8 mouse cellular contexts compared by ENCODE assay signal in genomic region chr19:23860151-23860820, GRCm38 (mm10).
DNase-seq lines count a peak whose midpoint lies in the region; ATAC-seq and TF ChIP-seq lines count a peak whose summit lies in the region.

No protein-coding gene starts in this region.

- no peak overlapping the region for H3K9ac ChIP-seq in intestine, embryonic 16.5 days (ENCODE audit: low read depth, low read length)
- no peak overlapping the region for H3K9ac ChIP-seq in midbrain, embryonic 12.5 days (replicated peaks)

- peak; percentile 68; the same call in 1 of the 2 replicates for TF ChIP-seq CTCF in cerebellum, adult 2 months (IDR thresholded peaks at IDR 0.05; ENCODE audit: borderline replicate concordance, insufficient read depth, low read depth, low read length)
- no peak for TF ChIP-seq CTCF in thymus, adult 2 months (IDR thresholded peaks at IDR 0.05; ENCODE audit: borderline replicate concordance, control insufficient read depth, extremely low read depth, insufficient read depth, low read length, poor library complexity)

- ATAC-seq in intestine, embryonic 16.5 days, result 0 out of 2 replicates have a peak, but pooled peaks have one; percentile 31
- ATAC-seq in midbrain, embryonic 12.5 days (ENCODE audit: low FRiP score, low read depth), result 0 out of 2 replicates have a peak, but pooled peaks have one; percentile 54
- no peak for ATAC-seq in megakaryocyte-erythroid progenitor cell, adult 5-6 weeks (replicated peaks; ENCODE audit: low FRiP score, low TSS enrichment, poor library complexity, severe bottlenecking)

- no peaks in the 10 kb centered on the region for H3K36me3 ChIP-seq in thymus, adult 2 months (ENCODE audit: control insufficient read depth, insufficient read depth, low read length)
- H3K36me3 ChIP-seq in embryonic facial prominence, embryonic 10.5 days (replicated peaks), result no peaks in the 10 kb centered on the region
- H3K36me3 ChIP-seq in intestine, embryonic 16.5 days (ENCODE audit: control insufficient read depth, insufficient read depth, low read length), result no peaks in the 10 kb centered on the region
- H3K36me3 ChIP-seq in midbrain, embryonic 12.5 days, result no peaks in the 10 kb centered on the region

- no peak overlapping the region for H3K4me3 ChIP-seq in cerebellum, adult 2 months (replicated peaks; ENCODE audit: insufficient read depth, low read depth, low read length)
- H3K4me3 ChIP-seq in thymus, adult 2 months (ENCODE audit: control insufficient read depth, insufficient read depth, low read length), result no peak overlapping the region
- H3K4me3 ChIP-seq in embryonic facial prominence, embryonic 10.5 days, result no peak overlapping the region
- H3K4me3 ChIP-seq in intestine, embryonic 16.5 days (ENCODE audit: low read length), result no peak overlapping the region
- no peak overlapping the region for H3K4me3 ChIP-seq in midbrain, embryonic 12.5 days

- 27% methylated on average over 13 of the region's 13 CpGs for WGBS in cerebellum, adult 2 months
- 29% methylated on average over 13 of the region's 13 CpGs for WGBS in thymus, adult 2 months
- WGBS in embryonic facial prominence, embryonic 10.5 days, result 33% methylated on average over 13 of the region's 13 CpGs
- 27% methylated on average over 13 of the region's 13 CpGs for WGBS in intestine, embryonic 16.5 days
- 34% methylated on average over 13 of the region's 13 CpGs for WGBS in midbrain, embryonic 12.5 days

- no peak overlapping the region for H3K4me2 ChIP-seq in intestine, embryonic 16.5 days (ENCODE audit: low read depth, low read length)
- no peak overlapping the region for H3K4me2 ChIP-seq in midbrain, embryonic 12.5 days (replicated peaks)

- H3K27me3 ChIP-seq in cerebellum, adult 2 months (ENCODE audit: control insufficient read depth, insufficient read depth, low read length), result no peaks in the 10 kb centered on the region
- H3K27me3 ChIP-seq in thymus, adult 2 months (ENCODE audit: control insufficient read depth, insufficient read depth, low read length), result no peaks in the 10 kb centered on the region
- no peaks in the 10 kb centered on the region for H3K27me3 ChIP-seq in embryonic facial prominence, embryonic 10.5 days (replicated peaks; ENCODE audit: low read depth, poor library complexity, severe bottlenecking)
- H3K27me3 ChIP-seq in intestine, embryonic 16.5 days (replicated peaks; ENCODE audit: control insufficient read depth, insufficient read depth, low read length), result no peaks in the 10 kb centered on the region
- peaks cover 15% of the 10 kb centered on the region; the same call in 1 of the 2 replicates for H3K27me3 ChIP-seq in midbrain, embryonic 12.5 days

- H3K27ac ChIP-seq in cerebellum, adult 2 months (ENCODE audit: insufficient read depth, low read length), result no peak overlapping the region
- no peak overlapping the region for H3K27ac ChIP-seq in thymus, adult 2 months (ENCODE audit: control insufficient read depth, insufficient read depth, low read length)
- no peak overlapping the region for H3K27ac ChIP-seq in embryonic facial prominence, embryonic 10.5 days (replicated peaks)
- no peak overlapping the region for H3K27ac ChIP-seq in intestine, embryonic 16.5 days (ENCODE audit: low read length)
- no peak overlapping the region for H3K27ac ChIP-seq in midbrain, embryonic 12.5 days (replicated peaks)

- H3K9me3 ChIP-seq in embryonic facial prominence, embryonic 10.5 days, result peaks cover 3% of the 10 kb centered on the region; the same call in 1 of the 2 replicates
- no peaks in the 10 kb centered on the region for H3K9me3 ChIP-seq in intestine, embryonic 16.5 days (ENCODE audit: control insufficient read depth, low read length)
- H3K9me3 ChIP-seq in midbrain, embryonic 12.5 days, result no peaks in the 10 kb centered on the region

- DNase-seq in cerebellum, adult 2 months, result peak; percentile 52 to 62
- no peak for DNase-seq in cerebellum, adult 9-11 months
- peak; percentile 12 for DNase-seq in thymus, adult 2 months
- no peak for DNase-seq in thymus, adult 18-20 months
- DNase-seq in embryonic facial prominence, embryonic 10.5 days (ENCODE audit: low spot score), result peak; percentile 45

- no peak for TF ChIP-seq POLR2A in cerebellum, adult 2 months (IDR thresholded peaks at IDR 0.05; ENCODE audit: borderline replicate concordance, insufficient read depth, low read length)
- TF ChIP-seq POLR2A in thymus, adult 2 months (IDR thresholded peaks at IDR 0.05; ENCODE audit: control insufficient read depth, extremely low read depth, insufficient read depth, low read length, poor library complexity), result no peak

- peaks cover 18% of the 10 kb centered on the region for H3K4me1 ChIP-seq in cerebellum, adult 2 months (ENCODE audit: control insufficient read depth, insufficient read depth, low read length)
- no peaks in the 10 kb centered on the region for H3K4me1 ChIP-seq in thymus, adult 2 months (replicated peaks; ENCODE audit: control insufficient read depth, insufficient read depth, low read length)
- peaks cover 17% of the 10 kb centered on the region for H3K4me1 ChIP-seq in embryonic facial prominence, embryonic 10.5 days
- no peaks in the 10 kb centered on the region for H3K4me1 ChIP-seq in intestine, embryonic 16.5 days (ENCODE audit: control insufficient read depth, insufficient read depth, low read length)
- H3K4me1 ChIP-seq in midbrain, embryonic 12.5 days, result peaks cover 9% of the 10 kb centered on the region; the same call in 1 of the 2 replicates

Comparison
In these comparisons a context has a peak if more than half of its experiments do, and no peak if none do; other contexts are left out.
1. DNase-seq: peak in cerebellum, adult 2 months (2 of 2), thymus, adult 2 months (single experiment) and embryonic facial prominence, embryonic 10.5 days (single experiment); none in cerebellum, adult 9-11 months (single experiment) and thymus, adult 18-20 months (0 of 2).